Mouse (Mus musculus) midbrain, embryonic 14.5 days (tissue): ENCODE results near the gene Tns3. TPM values are rescaled to one million over a fixed set of nuclear protein-coding genes. Genes with fewer than 3 reads are reported as not detected.

Experiments
- ATAC-seq: fragments of 200-750 bp; cut with Nextera tagmentation; 2 replicates; pipeline ENCODE4 v1.8.0; 2017; ENCODE audit warnings: moderate number of reproducible peaks, moderate library complexity; ENCODE audit not compliant: low FRiP score, low TSS enrichment
- DNase-seq: peaks from one replicate; pipeline ENCODE4 v3.0.0-alpha.2; 2015
- H3K27ac ChIP-seq: fragments of 300-500 bp; sonication (generic); replicated peaks from 2 replicates; pipeline ENCODE4 v1.5.1; 2014; ENCODE audit warnings: mild to moderate bottlenecking, low read depth, low read length, moderate library complexity
- H3K27me3 ChIP-seq: fragments of 300-500 bp; sonication (generic); 2 replicates; pipeline ENCODE4 v1.6.1; 2014; ENCODE audit warnings: low read length, control low read depth, mixed read lengths; ENCODE audit not compliant: control insufficient read depth, insufficient read depth
- H3K36me3 ChIP-seq: fragments of 300-500 bp; sonication (generic); 2 replicates; pipeline ENCODE4 v1.6.1; 2014; ENCODE audit warnings: low read length, control low read depth; ENCODE audit not compliant: control insufficient read depth, insufficient read depth
- H3K4me1 ChIP-seq: fragments of 300-500 bp; sonication (generic); 2 replicates; pipeline ENCODE4 v1.6.1; 2014; ENCODE audit warnings: mild to moderate bottlenecking, antibody characterized with exemption, low read length, control low read depth; ENCODE audit not compliant: control insufficient read depth, insufficient read depth
- H3K4me2 ChIP-seq: fragments of 300-500 bp; sonication (generic); 2 replicates; pipeline ENCODE4 v1.6.1; 2014; ENCODE audit warnings: mild to moderate bottlenecking, low read length, moderate library complexity
- H3K4me3 ChIP-seq: fragments of 300-500 bp; sonication (generic); replicated peaks from 2 replicates; pipeline ENCODE4 v1.5.1; 2014; ENCODE audit warnings: low read depth, low read length
- H3K9ac ChIP-seq: fragments of 300-500 bp; sonication (generic); replicated peaks from 2 replicates; pipeline ENCODE4 v1.6.1; 2014; ENCODE audit warnings: mild to moderate bottlenecking, low read length, moderate library complexity
- H3K9me3 ChIP-seq: fragments of 300-500 bp; sonication (generic); 2 replicates; pipeline ENCODE4 v1.6.1; 2016; ENCODE audit warnings: low read length, control low read depth, mixed read lengths; ENCODE audit not compliant: control insufficient read depth
- WGBS: fragments of 180-500 bp; shearing (Covaris S2); extraction: QIAGEN DNeasy Blood & Tissue Kit; methylation state at CpG from one replicate; pipeline ENCODE4 v1.1.7; 2014; 5-methylcytosine and 5-hydroxymethylcytosine counted together
- polyA plus RNA-seq: library from polyadenylated mRNA; unstranded; fragments of >200 nt; fragmentation: Nextera tagmentation; extraction: Ambion mirVana; gene quantifications from 2 replicates; pipeline ENCODE4 v1.2.1, GENCODE M21; 2014

The Tns3 gene
- polyA plus RNA-seq, 1 experiment from 2014 or later = 4.4 TPM

- Histone ChIP-seq H3K4me1 (peaks cover 7% of the 10 kb centered on the region; the same call in 1 of the 2 replicates), H3K4me2 (no peak overlapping the region), H3K36me3 (no peaks in the 10 kb centered on the region), H3K9me3 (no peaks in the 10 kb centered on the region), H3K4me3 (no peak overlapping the region), H3K9ac (no peak overlapping the region), H3K27me3 (no peaks in the 10 kb centered on the region), H3K27ac (no peak overlapping the region)
- 85% methylated on average over 7 of the region's 7 CpGs for WGBS
- DNase-seq (no peak), ATAC-seq (no peak)
Measured at GRCm38 (mm10) chr11:8509614-8510013, 154.7 kb downstream of the Tns3 start.

GRCm38 (mm10) chr11:8503735-8504134, 160.6 kb downstream of the Tns3 start:
- H3K9me3 ChIP-seq = no peaks in the 10 kb centered on the region
- H3K4me1 ChIP-seq = no peaks in the 10 kb centered on the region
- H3K27me3 ChIP-seq = no peaks in the 10 kb centered on the region
- ATAC-seq (no peak), DNase-seq (no peak)
- no peak overlapping the region for H3K9ac ChIP-seq
- no peak overlapping the region for H3K4me2 ChIP-seq
- H3K27ac ChIP-seq = no peak overlapping the region
- 36% methylated on average over 11 of the region's 11 CpGs for WGBS
- H3K4me3 ChIP-seq = no peak overlapping the region
- H3K36me3 ChIP-seq = no peaks in the 10 kb centered on the region

- H3K27me3 ChIP-seq = no peaks in the 10 kb centered on the region
- H3K4me1 ChIP-seq = no peaks in the 10 kb centered on the region
- 93% methylated on average over 6 of the region's 6 CpGs for WGBS
- no peak overlapping the region for H3K4me3 ChIP-seq
- ATAC-seq = no peak
- no peak for DNase-seq
- no peak overlapping the region for H3K4me2 ChIP-seq
- no peaks in the 10 kb centered on the region for H3K36me3 ChIP-seq
- H3K9me3 ChIP-seq = no peaks in the 10 kb centered on the region
- H3K27ac ChIP-seq = no peak overlapping the region
- H3K9ac ChIP-seq = no peak overlapping the region
Measured at GRCm38 (mm10) chr11:8500855-8501254, 163.5 kb downstream of the Tns3 start.

- DNase-seq (no peak), ATAC-seq (no peak)
- H3K4me1 ChIP-seq = no peaks in the 10 kb centered on the region
Measured at GRCm38 (mm10) chr11:8497136-8497535, 167.2 kb downstream of the Tns3 start.

GRCm38 (mm10) chr11:8496686-8497085, 167.6 kb downstream of the Tns3 start:
- no peaks in the 10 kb centered on the region for H3K27me3 ChIP-seq
- WGBS = 78% methylated on average over 5 of the region's 5 CpGs
- no peak overlapping the region for H3K9ac ChIP-seq
- H3K4me2 ChIP-seq = no peak overlapping the region
- H3K9me3 ChIP-seq = no peaks in the 10 kb centered on the region
- ATAC-seq (no peak), DNase-seq (peak; percentile 35)
- H3K4me3 ChIP-seq = no peak overlapping the region
- 0 out of 2 replicates have a peak overlapping the region, but pooled peaks have one; percentile 9 for H3K27ac ChIP-seq
- H3K36me3 ChIP-seq = no peaks in the 10 kb centered on the region
- H3K4me1 ChIP-seq = no peaks in the 10 kb centered on the region

More at GRCm38 (mm10) chr11:8497136-8497535, 167.2 kb downstream of the Tns3 start:
- no peak overlapping the region for H3K4me3 ChIP-seq
- H3K9ac ChIP-seq = no peak overlapping the region
- no peak overlapping the region for H3K4me2 ChIP-seq
- WGBS = 94% methylated on average over 6 of the region's 6 CpGs
- H3K27me3 ChIP-seq = no peaks in the 10 kb centered on the region
- H3K27ac ChIP-seq = no peak overlapping the region
- H3K36me3 ChIP-seq = no peaks in the 10 kb centered on the region
- no peaks in the 10 kb centered on the region for H3K9me3 ChIP-seq

GRCm38 (mm10) chr11:8495801-8496200, 168.5 kb downstream of the Tns3 start:
- Histone ChIP-seq H3K4me2 (no peak overlapping the region), H3K36me3 (no peaks in the 10 kb centered on the region), H3K4me1 (no peaks in the 10 kb centered on the region), H3K27ac (no peak overlapping the region), H3K27me3 (no peaks in the 10 kb centered on the region), H3K4me3 (no peak overlapping the region), H3K9me3 (no peaks in the 10 kb centered on the region), H3K9ac (no peak overlapping the region)
- DNase-seq = no peak
- 87% methylated on average over 7 of the region's 7 CpGs for WGBS
- no peak for ATAC-seq

GRCm38 (mm10) chr11:8495036-8495435, 169.3 kb downstream of the Tns3 start:
- Histone ChIP-seq H3K27ac (no peak overlapping the region), H3K36me3 (no peaks in the 10 kb centered on the region), H3K9ac (no peak overlapping the region), H3K4me2 (no peak overlapping the region), H3K4me1 (no peaks in the 10 kb centered on the region), H3K27me3 (no peaks in the 10 kb centered on the region), H3K9me3 (no peaks in the 10 kb centered on the region), H3K4me3 (no peak overlapping the region)
- ATAC-seq (no peak), DNase-seq (no peak)
- 91% methylated on average over 8 of the region's 8 CpGs for WGBS

- ATAC-seq = no peak
- Histone ChIP-seq H3K36me3 (no peaks in the 10 kb centered on the region), H3K4me1 (no peaks in the 10 kb centered on the region), H3K27me3 (no peaks in the 10 kb centered on the region), H3K9ac (no peak overlapping the region), H3K4me2 (no peak overlapping the region), H3K4me3 (no peak overlapping the region), H3K27ac (no peak overlapping the region), H3K9me3 (no peaks in the 10 kb centered on the region)
- 72% methylated on average over 8 of the region's 8 CpGs for WGBS
- DNase-seq = no peak
Measured at GRCm38 (mm10) chr11:8493931-8494490, 170.3 kb downstream of the Tns3 start.

GRCm38 (mm10) chr11:8492332-8492731, 172.0 kb downstream of the Tns3 start:
- H3K4me2 ChIP-seq = no peak overlapping the region
- no peak for DNase-seq
- 93% methylated on average over 10 of the region's 10 CpGs for WGBS
- no peaks in the 10 kb centered on the region for H3K36me3 ChIP-seq
- no peaks in the 10 kb centered on the region for H3K27me3 ChIP-seq
- no peak overlapping the region for H3K27ac ChIP-seq
- no peak overlapping the region for H3K4me3 ChIP-seq
- no peaks in the 10 kb centered on the region for H3K4me1 ChIP-seq
- ATAC-seq = no peak
- no peak overlapping the region for H3K9ac ChIP-seq
- no peaks in the 10 kb centered on the region for H3K9me3 ChIP-seq
